Mouse (Mus musculus) left cerebral cortex, adult 2 months (tissue): ENCODE data around the gene 6430548M08Rik. TPM values are rescaled to one million over a fixed set of nuclear protein-coding genes. Genes with fewer than 3 reads are reported as not detected.
A peak's percentile ranks its signal among the peaks of the same experiment; 100 is the strongest.

Source experiments
- DNase-seq, 2 experiments: peaks; one replicate each; pipeline ENCODE4 v3.0.0; 2021 to 2022; ENCODE audit warnings: low spot score in 2 of 2, mixed read lengths in 1 of 2; ENCODE audit errors: extremely low spot score in 1 of 2
- H3K27ac ChIP-seq: fragments of 200-600 bp; 2 replicates; pipeline ENCODE4 v1.8.1; 2022
- H3K4me3 ChIP-seq: fragments of 200-600 bp; 2 replicates; pipeline ENCODE4 v1.8.1; 2022
- CTCF ChIP-seq: fragments of 200-600 bp; IDR thresholded peaks from 2 replicates; pipeline ENCODE4 v1.8.1; 2022; ENCODE audit warnings: antibody characterized with exemption, mild to moderate bottlenecking, moderate library complexity
- intact Hi-C: fragments of 180-260 bp; cut with DNase I; formaldehyde crosslinking; loops from one replicate; pipeline ENCODE4 v1.15.1; 2025
- total RNA-seq, 2 experiments: library from RNA; stranded (reverse); gene quantifications; 2 replicates each; pipeline ENCODE4 v1.2.3; 2021

6430548M08Rik gene
- total RNA-seq, 2 experiments from 2014 or later, result 234 to 249 TPM

- Histone ChIP-seq H3K27ac (peak overlapping the region; percentile 85), H3K4me3 (no peak overlapping the region; the same call in 1 of the 2 replicates)
- no peak for DNase-seq
- no peak for TF ChIP-seq CTCF
- intact Hi-C loops, result no loop called here
Observed at GRCm38 (mm10) chr8:120190107-120190809, 76.3 kb downstream of the 6430548M08Rik start.

GRCm38 (mm10) chr8:120190810-120191413 is 77.0 kb downstream of the 6430548M08Rik start:
- no peak; the same call in 1 of the 2 replicates for TF ChIP-seq CTCF
- Histone ChIP-seq H3K27ac (peak overlapping the region; percentile 85), H3K4me3 (peak overlapping the region; percentile 36)
- intact Hi-C loops, result no loop called here
- DNase-seq, result peak; percentile 85 to 91

GRCm38 (mm10) chr8:120191633-120192032 is 77.7 kb downstream of the 6430548M08Rik start:
- no peak for DNase-seq
- Histone ChIP-seq H3K27ac (peak overlapping the region; percentile 85), H3K4me3 (no peak overlapping the region)
- intact Hi-C loops, result no loop called here
- no peak for TF ChIP-seq CTCF

- intact Hi-C loops, result no loop called here
- no peak for TF ChIP-seq CTCF
- no peak overlapping the region for H3K27ac ChIP-seq
- DNase-seq, result no peak
- no peak overlapping the region for H3K4me3 ChIP-seq
Observed at GRCm38 (mm10) chr8:120192118-120192517, 78.2 kb downstream of the 6430548M08Rik start.

- no peak for DNase-seq
- TF ChIP-seq CTCF, result no peak
- intact Hi-C loops, result no loop called here
- H3K4me3 ChIP-seq, result no peak overlapping the region
- H3K27ac ChIP-seq, result no peak overlapping the region
Observed at GRCm38 (mm10) chr8:120201351-120201750, 87.4 kb downstream of the 6430548M08Rik start.

GRCm38 (mm10) chr8:120202546-120202945 is 88.6 kb downstream of the 6430548M08Rik start:
- no peak for TF ChIP-seq CTCF
- intact Hi-C loops, result no loop called here
- Histone ChIP-seq H3K4me3 (no peak overlapping the region), H3K27ac (no peak overlapping the region)
- DNase-seq, result no peak

- DNase-seq, result no peak
- Histone ChIP-seq H3K27ac (no peak overlapping the region), H3K4me3 (no peak overlapping the region)
- intact Hi-C loops, result no loop called here
- TF ChIP-seq CTCF, result no peak
Observed at GRCm38 (mm10) chr8:120204736-120205360, 90.9 kb downstream of the 6430548M08Rik start.

GRCm38 (mm10) chr8:120205916-120206315 is 92.0 kb downstream of the 6430548M08Rik start:
- intact Hi-C loops, result no loop called here
- TF ChIP-seq CTCF, result no peak; the same call in 1 of the 2 replicates
- Histone ChIP-seq H3K4me3 (no peak overlapping the region), H3K27ac (no peak overlapping the region)
- DNase-seq, result peak in 1 of 2 experiments; percentile 50

GRCm38 (mm10) chr8:120207364-120207763 is 93.4 kb downstream of the 6430548M08Rik start:
- DNase-seq, result no peak
- intact Hi-C loops, result no loop called here
- TF ChIP-seq CTCF, result peak; percentile 36
- Histone ChIP-seq H3K27ac (no peak overlapping the region), H3K4me3 (no peak overlapping the region)

- Histone ChIP-seq H3K27ac (no peak overlapping the region), H3K4me3 (no peak overlapping the region)
- no peak for TF ChIP-seq CTCF
- intact Hi-C loops, result no loop called here
- no peak for DNase-seq
Observed at GRCm38 (mm10) chr8:120208113-120208512, 94.2 kb downstream of the 6430548M08Rik start.

- no peak for DNase-seq
- H3K4me3 ChIP-seq, result no peak overlapping the region
- intact Hi-C loops, result no loop called here
- peak; percentile 12 for TF ChIP-seq CTCF
- H3K27ac ChIP-seq, result no peak overlapping the region
Observed at GRCm38 (mm10) chr8:120211345-120211744, 97.4 kb downstream of the 6430548M08Rik start.

GRCm38 (mm10) chr8:120212596-120212995 is 98.6 kb downstream of the 6430548M08Rik start:
- intact Hi-C loops, result no loop called here

More at GRCm38 (mm10) chr8:120212596-120212995, 98.6 kb downstream of the 6430548M08Rik start:
- DNase-seq, result no peak
- H3K4me3 ChIP-seq, result no peak overlapping the region
- TF ChIP-seq CTCF, result no peak
- no peak overlapping the region for H3K27ac ChIP-seq
